Mouse (Mus musculus) cerebellum, postnatal 4 days (tissue): ENCODE results near the gene Theg.
A peak's percentile ranks its signal among the peaks of the same experiment; 100 is the strongest.

Source experiments
- DNase-seq, 2 experiments: peaks; one replicate each; pipeline ENCODE4 v3.0.0; 2022; ENCODE audit warnings: low spot score in 2 of 2, mixed read lengths in 1 of 2

Gene Theg

GRCm38 (mm10) chr10:79587061-79587751 is at the start of gene Theg:
Gene Theg (minus strand): TSS chr10:79587331.
- DNase-seq = no peak

- DNase-seq = no peak
Observed at GRCm38 (mm10) chr10:79636287-79636686, 49.2 kb upstream of the Theg start.

DNA sequence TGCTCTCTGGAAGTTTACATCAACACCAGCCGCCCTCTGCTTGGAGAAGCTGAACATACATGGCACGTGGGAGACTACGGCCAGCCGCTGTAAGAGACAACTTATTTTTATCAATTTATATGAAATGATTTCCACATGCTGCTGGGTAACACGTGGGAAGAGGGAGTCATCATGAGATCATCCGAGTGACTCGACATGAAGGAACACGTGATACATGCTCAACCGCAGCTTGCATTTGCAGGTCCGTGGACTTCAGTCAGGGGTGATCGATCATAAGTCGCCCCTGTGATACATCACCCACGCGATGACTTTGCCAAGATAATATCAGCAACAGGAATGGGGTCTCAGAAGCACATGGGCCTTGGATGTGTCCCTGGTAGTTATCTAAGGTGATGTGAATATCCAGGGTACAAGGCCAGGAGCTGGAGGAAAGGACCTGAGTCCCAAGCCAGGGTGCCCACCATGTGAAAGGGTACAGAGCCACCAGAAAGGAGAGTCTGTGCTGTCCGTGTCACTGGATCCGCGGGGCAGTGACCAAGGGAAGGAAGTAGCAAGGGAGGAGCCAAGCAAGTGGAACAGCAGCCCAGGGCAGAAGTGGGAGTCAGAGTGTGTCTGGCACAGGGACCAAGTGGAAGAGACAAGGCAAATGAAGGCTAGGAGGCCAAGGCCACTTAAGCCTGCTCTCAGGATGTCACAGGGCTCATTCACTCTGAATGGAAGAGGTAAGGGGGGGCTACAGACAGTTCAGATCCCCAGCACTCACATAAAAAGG is 46.1 kb upstream of the Theg start:
- DNase-seq = no peak

DNA sequence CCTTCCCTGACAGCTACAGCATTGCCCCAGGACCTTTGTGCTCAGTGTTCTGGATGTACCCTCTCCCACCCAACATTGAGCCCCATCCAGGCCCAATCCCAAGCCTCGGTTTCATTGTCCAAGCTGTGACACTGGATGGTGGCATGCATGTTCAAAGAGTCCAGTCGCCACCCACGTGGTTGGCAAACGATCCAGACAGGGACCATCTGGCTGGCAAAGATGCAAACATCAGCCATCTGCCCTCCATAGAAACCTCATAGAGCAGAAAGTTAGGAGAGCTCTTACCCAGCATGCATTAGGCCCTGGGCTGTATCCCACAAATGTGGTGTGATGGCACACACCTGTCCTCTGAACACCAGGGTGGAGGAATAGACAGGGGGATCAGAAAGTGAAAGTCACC is 44.3 kb upstream of the Theg start:
- DNase-seq = peak in 1 of 2 experiments; percentile 84

DNA sequence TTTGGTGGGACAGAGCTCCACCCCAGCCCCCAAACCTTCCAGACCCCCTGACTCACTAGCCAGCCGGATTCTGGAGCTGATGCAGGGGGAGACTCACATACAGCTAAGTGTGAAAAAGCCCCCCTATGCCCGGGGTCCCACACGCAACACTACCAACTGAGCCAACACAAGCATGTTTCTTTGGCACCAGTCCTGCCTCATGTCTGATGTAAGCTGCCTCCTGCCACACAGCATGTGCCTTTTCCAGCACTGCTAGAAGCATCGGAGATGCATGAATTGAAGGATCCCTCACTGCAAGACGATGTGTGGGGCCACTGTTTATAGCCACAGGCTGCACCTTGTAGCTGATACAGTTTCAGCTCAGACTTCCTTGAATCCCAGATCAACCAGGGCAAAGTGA is 41.2 kb upstream of the Theg start:
- no peak for DNase-seq

DNA sequence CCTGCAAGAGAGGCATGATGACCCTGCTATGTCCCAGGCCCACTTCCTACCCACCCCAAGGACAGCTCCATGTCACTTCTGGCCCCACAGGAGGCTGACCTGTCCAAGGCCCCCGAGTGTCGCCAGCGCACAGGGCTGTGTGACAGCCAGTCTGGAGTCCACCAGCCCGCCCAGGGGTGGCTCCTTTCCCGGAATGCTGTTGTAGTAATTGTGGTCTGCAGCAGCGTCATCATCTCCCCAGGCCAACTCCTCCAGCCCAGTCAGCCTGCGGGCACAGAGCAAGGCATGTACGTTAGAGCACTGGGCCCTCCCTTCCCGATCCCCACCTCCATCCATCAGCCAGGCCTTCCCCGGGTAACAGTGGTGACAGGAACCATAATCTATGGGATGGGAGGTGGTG is 39.0 kb upstream of the Theg start:
- DNase-seq = no peak

DNA sequence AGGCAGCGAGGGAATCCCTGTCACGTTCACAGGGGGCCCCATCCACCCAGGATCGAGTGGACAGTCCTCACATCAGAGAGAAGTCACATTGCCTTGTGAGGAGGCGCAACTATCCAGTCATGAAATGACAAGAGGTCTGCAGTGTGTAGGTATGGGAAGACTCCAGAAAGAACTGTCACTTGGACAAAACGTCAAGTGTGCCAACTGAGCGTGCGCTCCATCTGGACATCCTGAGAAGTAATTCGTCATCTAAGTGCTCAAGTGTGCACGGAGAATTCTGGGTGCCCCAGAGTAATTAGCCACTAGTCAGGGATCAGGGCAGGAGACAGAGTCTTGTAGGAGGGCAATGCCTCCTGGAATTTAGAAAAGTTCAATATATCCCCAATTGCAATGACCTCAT is 38.3 kb upstream of the Theg start:
- DNase-seq = no peak

DNA sequence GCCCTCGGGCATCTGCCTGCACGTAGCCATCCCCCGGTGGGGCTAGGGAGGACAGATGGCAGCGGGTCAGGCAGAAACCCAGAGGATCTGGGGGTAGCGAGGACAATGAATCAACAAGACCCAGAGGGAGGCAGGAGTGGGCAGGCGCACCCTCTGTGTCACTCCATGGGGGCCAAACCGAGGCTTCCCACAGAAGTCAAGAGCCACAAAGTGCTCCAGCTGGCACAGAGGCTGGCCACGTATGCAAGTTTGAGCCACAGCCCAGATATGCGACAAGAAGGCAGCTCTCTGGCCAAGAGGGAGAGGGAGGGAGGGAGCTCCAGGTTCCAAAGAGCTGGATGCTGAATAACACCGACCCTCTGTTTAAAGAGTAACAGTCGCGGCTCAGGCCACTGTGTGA is 36.8 kb upstream of the Theg start:
- DNase-seq = no peak

GRCm38 (mm10) chr10:79616376-79616775 is 29.2 kb upstream of the Theg start:
- DNase-seq = no peak

- DNase-seq = peak in 1 of 2 experiments; percentile 70
Observed at GRCm38 (mm10) chr10:79615860-79616259, 28.7 kb upstream of the Theg start.

GRCm38 (mm10) chr10:79614305-79614643 is 27.1 kb upstream of the Theg start:
- DNase-seq = no peak

DNA sequence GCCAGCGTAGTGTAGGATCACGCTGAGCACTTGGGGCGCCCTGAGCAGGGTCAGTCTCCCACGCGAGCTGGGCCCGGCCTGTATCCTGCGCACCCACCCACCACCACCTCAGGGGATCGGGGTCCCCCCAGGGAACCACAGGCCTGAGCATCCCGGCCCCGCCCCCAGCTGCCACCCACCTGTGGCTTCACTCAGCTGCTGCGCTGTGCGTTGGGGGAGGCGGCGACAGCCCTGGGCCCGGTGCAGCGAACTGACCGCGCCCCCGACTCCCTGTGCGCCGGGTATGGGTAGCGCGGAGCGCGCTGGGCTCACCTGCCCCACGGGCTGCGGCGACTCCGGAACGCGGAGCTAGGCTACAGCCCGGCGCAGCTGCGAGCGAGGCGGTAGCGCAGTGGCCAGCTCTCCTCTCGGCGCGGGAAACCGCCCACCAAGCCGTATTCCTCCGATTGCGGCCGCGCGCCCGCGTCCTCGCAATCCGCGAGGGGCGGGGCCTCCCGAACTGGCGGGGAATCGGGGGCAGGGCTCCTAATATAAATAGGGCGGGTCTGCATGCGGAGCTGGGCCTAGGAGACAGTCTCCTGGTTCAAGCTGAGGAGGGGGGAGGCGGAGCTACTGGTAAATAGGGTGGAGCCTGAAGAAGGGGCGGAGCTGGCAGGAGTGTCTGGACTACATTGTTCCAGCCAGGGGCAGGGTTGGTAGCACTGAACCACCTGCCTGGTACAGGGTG is 26.6 kb upstream of the Theg start, which contains the start of gene C2cd4c:
C2cd4c (minus strand) TSS at position 448 of the 727 bp plus-strand sequence.
- DNase-seq = peak in 1 of 2 experiments; percentile 70

GRCm38 (mm10) chr10:79612192-79613135 is 25.3 kb upstream of the Theg start:
- peak in 1 of 2 experiments; percentile 57 for DNase-seq

DNA sequence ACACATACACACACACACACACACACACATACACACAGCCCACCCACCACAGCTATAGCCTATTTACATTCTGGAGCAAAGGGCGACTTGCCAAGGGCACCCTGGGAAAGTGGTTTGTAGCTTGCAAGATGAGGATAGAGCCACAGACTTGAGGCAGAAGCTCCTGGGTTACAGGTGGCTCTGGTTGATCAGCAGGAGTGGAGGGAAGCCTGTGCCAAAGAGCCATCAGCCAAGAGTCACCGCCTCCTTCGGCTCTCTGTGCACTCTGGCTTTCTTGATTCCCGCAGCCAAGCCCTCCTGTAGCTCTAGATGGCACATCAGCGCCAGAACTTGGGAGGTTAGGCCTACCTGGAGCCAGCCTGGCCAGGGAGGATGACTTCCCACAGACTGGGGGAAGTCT is 24.2 kb upstream of the Theg start:
- DNase-seq = no peak

GRCm38 (mm10) chr10:79609276-79609675 is 22.1 kb upstream of the Theg start:
- no peak for DNase-seq

DNA sequence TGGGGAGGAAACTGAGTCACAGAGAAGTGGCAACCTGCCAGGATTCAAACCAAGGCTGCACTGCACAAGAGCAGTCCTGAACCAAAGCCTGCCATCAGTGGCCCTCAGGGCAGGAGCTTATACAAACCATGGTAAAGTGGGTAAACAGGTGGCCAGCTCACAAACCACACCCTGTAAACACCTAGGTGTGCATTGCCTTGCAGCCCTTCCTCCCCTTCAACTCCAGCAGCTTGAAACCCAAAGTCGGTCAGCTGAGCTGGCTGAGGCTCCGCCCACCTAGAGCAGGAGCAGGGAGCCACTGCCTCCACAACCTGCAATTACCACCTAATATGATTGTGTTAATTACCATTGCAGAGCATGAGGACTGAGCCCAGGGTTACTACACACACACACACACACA is 20.8 kb upstream of the Theg start:
- DNase-seq = no peak

DNA sequence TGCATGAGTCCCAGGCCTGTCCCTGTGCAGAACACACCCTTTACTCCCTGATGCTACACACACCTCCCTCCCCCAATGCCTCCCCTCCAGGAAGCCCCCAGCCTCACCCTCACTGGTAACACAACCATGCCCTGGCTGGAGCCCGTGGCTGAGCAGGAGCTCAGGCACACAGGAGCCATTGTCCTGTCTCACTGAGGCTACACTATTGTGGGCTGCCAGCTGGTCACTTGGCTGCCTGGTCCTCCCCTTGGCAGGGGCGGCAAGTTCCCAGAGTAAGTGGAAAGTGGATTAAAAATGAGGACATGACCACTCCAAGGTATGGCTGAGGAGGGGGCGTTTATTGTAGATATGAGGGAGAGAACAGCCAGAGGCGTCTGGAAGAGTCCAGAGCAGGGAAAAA is 19.4 kb upstream of the Theg start:
- DNase-seq = no peak

GRCm38 (mm10) chr10:79597936-79598230 is 10.8 kb upstream of the Theg start:
- DNase-seq = no peak

DNA sequence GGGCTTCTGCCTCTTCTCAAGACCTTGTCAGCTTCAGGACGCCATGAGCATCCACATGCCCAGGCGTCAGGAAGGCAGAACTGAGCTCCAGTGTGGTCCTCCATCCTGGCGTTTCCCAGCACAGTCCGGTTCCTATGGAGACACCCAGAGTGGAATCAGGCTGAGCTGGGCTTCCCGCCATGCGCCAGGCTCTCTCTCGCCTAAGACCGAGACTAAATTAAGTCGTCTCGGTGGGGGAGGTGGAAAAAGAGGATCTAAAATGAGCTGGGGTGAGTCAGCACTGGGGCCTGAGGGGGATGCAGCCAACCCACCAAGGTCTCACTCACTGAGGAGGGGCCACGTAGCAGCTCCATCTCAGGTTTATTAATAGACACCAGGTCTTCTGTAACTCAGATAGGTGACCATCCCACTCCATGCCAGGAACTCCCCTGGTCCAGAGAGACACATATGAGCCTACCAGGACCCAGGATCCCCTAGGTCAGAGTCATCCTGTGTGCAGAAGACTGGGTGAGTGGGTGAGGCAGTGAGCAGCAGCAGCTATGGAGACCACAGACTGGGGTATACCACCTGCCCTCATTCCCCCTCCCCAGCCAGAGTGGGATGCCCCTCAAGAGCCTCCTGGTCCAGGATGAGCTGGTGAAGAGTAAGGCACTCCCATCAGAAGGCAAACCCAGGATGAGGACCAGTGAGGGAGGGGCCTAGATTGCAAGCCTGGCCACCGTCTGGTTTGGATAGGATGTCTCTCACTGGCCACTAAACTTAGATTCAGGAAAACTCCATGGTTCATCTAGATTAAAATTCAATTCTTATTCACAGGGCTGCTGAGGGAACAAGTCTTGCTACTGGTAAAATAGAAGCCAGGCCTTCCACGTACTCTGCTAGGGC is 10.2 kb upstream of the Theg start:
- DNase-seq = no peak

DNA sequence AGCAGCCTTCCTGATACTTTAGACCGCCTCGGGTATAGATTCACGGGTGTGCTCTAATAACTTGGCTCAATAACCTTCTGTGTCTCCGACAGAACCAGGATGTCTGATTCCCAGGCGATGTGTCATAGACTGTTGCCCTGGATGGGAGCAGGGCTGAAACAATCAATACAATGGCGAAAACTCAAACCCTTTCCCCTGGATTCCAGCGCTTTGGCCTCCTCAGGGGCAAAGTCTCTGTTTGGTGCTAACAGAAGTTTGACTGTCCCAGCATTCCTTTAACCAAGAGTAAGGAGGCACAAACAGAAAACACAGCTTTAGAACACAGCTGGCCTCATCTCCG is 8.4 kb upstream of the Theg start:
- no peak for DNase-seq
